Mouse (Mus musculus) kidney, embryonic 16.5 days (tissue): ENCODE measurements around the gene Clec4e. TPM values are rescaled to one million over a fixed set of nuclear protein-coding genes. Genes with fewer than 3 reads are reported as not detected.
"Not testable (repeated sequence)": the region's sequence is repeated elsewhere in the genome, so short reads cannot be mapped to it uniquely, and the experiment has no call there.

ENCODE experiments used
- ATAC-seq: fragments of 200-750 bp; cut with Nextera tagmentation; 2 replicates; pipeline ENCODE4 v1.8.0; 2017; ENCODE audit warnings: moderate TSS enrichment; ENCODE audit not compliant: low FRiP score, low TSS enrichment
- H3K27ac ChIP-seq: fragments of 300-500 bp; sonication (generic); 2 replicates; pipeline ENCODE4 v1.5.1; 2014; ENCODE audit warnings: low read length
- H3K27me3 ChIP-seq: fragments of 300-500 bp; sonication (generic); 2 replicates; pipeline ENCODE4 v1.6.1; 2014; ENCODE audit warnings: low read length, control low read depth, mixed read lengths; ENCODE audit not compliant: insufficient read depth
- H3K36me3 ChIP-seq: fragments of 300-500 bp; sonication (generic); 2 replicates; pipeline ENCODE4 v1.6.1; 2014; ENCODE audit warnings: low read length, control low read depth, mixed read lengths; ENCODE audit not compliant: insufficient read depth
- H3K4me1 ChIP-seq: fragments of 300-500 bp; sonication (generic); 2 replicates; pipeline ENCODE4 v1.6.1; 2014; ENCODE audit warnings: low read length, control low read depth, mixed read lengths; ENCODE audit not compliant: insufficient read depth
- H3K4me2 ChIP-seq: fragments of 300-500 bp; sonication (generic); replicated peaks from 2 replicates; pipeline ENCODE4 v1.6.1; 2014; ENCODE audit warnings: low read depth, low read length
- H3K4me3 ChIP-seq: fragments of 300-500 bp; sonication (generic); 2 replicates; pipeline ENCODE4 v1.5.1; 2014; ENCODE audit warnings: mild to moderate bottlenecking, low read length
- H3K9ac ChIP-seq: fragments of 300-500 bp; sonication (generic); replicated peaks from 2 replicates; pipeline ENCODE4 v1.6.1; 2014; ENCODE audit warnings: low read length
- H3K9me3 ChIP-seq: fragments of 300-500 bp; sonication (generic); 2 replicates; pipeline ENCODE4 v1.6.1; 2016; ENCODE audit warnings: low read length, control low read depth
- WGBS: fragments of 180-500 bp; shearing (Covaris S2); extraction: QIAGEN DNeasy Blood & Tissue Kit; methylation state at CpG from one replicate; pipeline ENCODE4 v1.1.7; 2014; 5-methylcytosine and 5-hydroxymethylcytosine counted together
- polyA plus RNA-seq: library from polyadenylated mRNA; unstranded; fragments of >200 nt; fragmentation: Nextera tagmentation; extraction: Ambion mirVana; gene quantifications from 2 replicates; pipeline ENCODE4 v1.2.1, GENCODE M21; 2015

The Clec4e gene
- 0.06 and 0.19 TPM in 2 replicates for polyA plus RNA-seq

GRCm38 (mm10) chr6:123289753-123290152 is at the start of gene Clec4e:
Gene Clec4e (minus strand): TSS chr6:123289870.
- H3K9me3 ChIP-seq: no peaks in the 10 kb centered on the region
- no peak within 1 kb of the TSS for H3K27ac ChIP-seq
- no peak within 1 kb of the TSS for H3K4me2 ChIP-seq
- no peak within 1 kb of the TSS for H3K4me3 ChIP-seq
- H3K36me3 ChIP-seq: no peaks in the 10 kb centered on the region
- no peaks in the 10 kb centered on the region for H3K4me1 ChIP-seq
- 73% methylated on average over 4 of the region's 4 CpGs for WGBS
- no peak for ATAC-seq
- no peak within 1 kb of the TSS for H3K9ac ChIP-seq
- no peaks in the 10 kb centered on the region for H3K27me3 ChIP-seq

GRCm38 (mm10) chr6:123332503-123332902 is 42.8 kb upstream of the Clec4e start:
- H3K9ac ChIP-seq: no peak overlapping the region
- ATAC-seq: no peak
- H3K9me3 ChIP-seq: 0 out of 2 replicates have a peak, but pooled peaks cover 3% of the 10 kb centered on the region
- no peak overlapping the region for H3K4me2 ChIP-seq
- no peaks in the 10 kb centered on the region for H3K36me3 ChIP-seq
- WGBS: 52% methylated on average over 2 of the region's 2 CpGs
- H3K27me3 ChIP-seq: no peaks in the 10 kb centered on the region
- H3K4me3 ChIP-seq: no peak overlapping the region
- H3K27ac ChIP-seq: no peak overlapping the region
- H3K4me1 ChIP-seq: no peaks in the 10 kb centered on the region

DNA sequence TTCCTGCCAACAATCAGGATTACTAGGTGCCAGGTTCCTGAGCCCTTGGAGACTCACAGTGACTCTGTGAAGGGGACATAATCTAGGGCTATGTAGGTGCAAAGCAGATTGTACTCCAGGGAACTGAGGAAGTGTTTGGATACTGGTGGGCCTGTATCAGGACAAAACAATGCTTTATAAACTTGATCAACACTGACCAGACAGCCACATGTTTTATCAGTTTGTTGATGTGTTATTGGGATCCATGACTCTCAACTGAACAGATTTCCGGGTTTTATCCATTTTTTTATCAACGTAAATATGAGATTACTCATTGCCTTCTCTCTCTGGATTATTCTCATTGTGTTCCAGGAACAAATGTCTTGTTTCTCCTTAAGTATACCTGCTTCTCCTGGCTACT is 18.4 kb upstream of the Clec4e start, which contains the start of gene Vmn2r19:
Vmn2r19 (plus strand) TSS at position 301 of the 400 bp plus-strand sequence.
- H3K4me3 ChIP-seq: no peak within 1 kb of the TSS
- no peaks in the 10 kb centered on the region for H3K9me3 ChIP-seq
- no peaks in the 10 kb centered on the region for H3K4me1 ChIP-seq
- ATAC-seq: no peak
- no peak within 1 kb of the TSS for H3K9ac ChIP-seq
- H3K36me3 ChIP-seq: no peaks in the 10 kb centered on the region
- no peaks in the 10 kb centered on the region for H3K27me3 ChIP-seq
- WGBS: 92% methylated on average over 2 of the region's 2 CpGs
- H3K27ac ChIP-seq: no peak within 1 kb of the TSS
- no peak within 1 kb of the TSS for H3K4me2 ChIP-seq

DNA sequence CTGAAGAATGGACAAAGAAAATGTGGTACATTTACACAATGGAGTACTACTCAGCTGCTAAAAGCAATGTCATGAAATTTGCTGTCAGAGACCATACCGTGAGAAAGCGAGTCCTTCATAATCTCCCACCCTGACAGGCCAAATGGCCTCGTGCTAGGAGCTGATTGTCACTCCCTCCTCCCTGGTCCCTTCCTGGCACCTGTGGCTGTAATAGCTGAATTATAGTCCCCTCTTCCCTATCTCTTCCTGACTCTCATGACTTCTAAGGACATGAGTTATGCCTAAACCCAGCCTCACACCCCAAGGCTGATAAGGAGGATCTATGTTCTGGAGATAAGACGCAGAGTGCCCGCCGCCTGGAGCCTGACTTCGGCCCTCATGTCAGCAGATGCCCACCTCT is 16.6 kb upstream of the Clec4e start:
- H3K9ac ChIP-seq, H3K9me3 ChIP-seq, H3K4me3 ChIP-seq, ATAC-seq, H3K4me2 ChIP-seq, H3K27me3 ChIP-seq, H3K27ac ChIP-seq, H3K4me1 ChIP-seq, H3K36me3 ChIP-seq: not testable (repeated sequence)
- 79% methylated on average over 7 of the region's 7 CpGs for WGBS

DNA sequence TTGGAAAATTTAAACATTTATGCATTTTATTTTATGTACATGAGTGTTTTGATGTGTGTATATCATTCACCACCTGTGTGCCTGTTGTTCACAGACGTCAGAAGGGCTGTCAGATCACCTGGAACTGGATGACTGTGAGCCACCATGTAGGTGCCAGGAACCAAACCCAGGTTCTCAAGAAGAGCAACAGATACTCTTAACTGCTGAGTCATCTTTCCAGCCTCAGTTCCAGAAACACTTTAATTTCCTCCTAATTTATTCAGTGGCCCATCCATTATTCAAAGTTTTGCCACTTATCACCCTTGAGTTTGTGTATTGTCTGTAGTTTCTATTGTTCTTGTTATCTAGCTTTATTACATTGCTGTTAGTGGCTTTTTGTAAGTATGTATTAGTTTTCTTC is 7.0 kb upstream of the Clec4e start:
- no peak overlapping the region for H3K9ac ChIP-seq

DNA sequence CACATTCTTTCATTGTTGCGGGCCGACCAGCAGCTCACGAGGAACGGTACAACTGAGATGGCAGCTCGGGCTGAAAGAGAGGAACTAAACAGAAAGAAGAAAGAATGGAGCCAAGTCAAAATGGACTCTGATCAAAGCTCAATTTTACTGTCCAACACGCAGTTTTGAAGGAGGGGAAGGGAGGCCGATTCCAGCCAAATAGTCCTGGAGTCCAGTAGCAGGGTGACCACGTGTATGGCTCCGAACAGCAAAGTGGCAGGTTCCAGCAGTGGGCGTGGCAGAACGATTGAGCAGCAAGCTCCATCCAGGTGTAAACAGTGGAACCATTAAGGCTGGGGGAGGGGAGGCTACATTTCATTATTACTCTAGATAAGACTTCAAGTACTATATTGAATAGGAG is 3.8 kb upstream of the Clec4e start:
- H3K4me2 ChIP-seq, H3K36me3 ChIP-seq, H3K9me3 ChIP-seq, H3K4me1 ChIP-seq, H3K27me3 ChIP-seq, H3K9ac ChIP-seq, H3K27ac ChIP-seq, ATAC-seq, H3K4me3 ChIP-seq: not testable (repeated sequence)
- 90% methylated on average over 11 of the region's 11 CpGs for WGBS

More for the DNA sequence above, 7.0 kb upstream of the Clec4e start:
- Histone ChIP-seq H3K27ac (no peak overlapping the region), H3K9me3 (no peaks in the 10 kb centered on the region), H3K4me1 (no peaks in the 10 kb centered on the region), H3K4me3 (no peak overlapping the region), H3K4me2 (no peak overlapping the region), H3K27me3 (no peaks in the 10 kb centered on the region), H3K36me3 (no peaks in the 10 kb centered on the region)
- no peak for ATAC-seq
- WGBS: 73% methylated on average over 1 of the region's 1 CpGs

DNA sequence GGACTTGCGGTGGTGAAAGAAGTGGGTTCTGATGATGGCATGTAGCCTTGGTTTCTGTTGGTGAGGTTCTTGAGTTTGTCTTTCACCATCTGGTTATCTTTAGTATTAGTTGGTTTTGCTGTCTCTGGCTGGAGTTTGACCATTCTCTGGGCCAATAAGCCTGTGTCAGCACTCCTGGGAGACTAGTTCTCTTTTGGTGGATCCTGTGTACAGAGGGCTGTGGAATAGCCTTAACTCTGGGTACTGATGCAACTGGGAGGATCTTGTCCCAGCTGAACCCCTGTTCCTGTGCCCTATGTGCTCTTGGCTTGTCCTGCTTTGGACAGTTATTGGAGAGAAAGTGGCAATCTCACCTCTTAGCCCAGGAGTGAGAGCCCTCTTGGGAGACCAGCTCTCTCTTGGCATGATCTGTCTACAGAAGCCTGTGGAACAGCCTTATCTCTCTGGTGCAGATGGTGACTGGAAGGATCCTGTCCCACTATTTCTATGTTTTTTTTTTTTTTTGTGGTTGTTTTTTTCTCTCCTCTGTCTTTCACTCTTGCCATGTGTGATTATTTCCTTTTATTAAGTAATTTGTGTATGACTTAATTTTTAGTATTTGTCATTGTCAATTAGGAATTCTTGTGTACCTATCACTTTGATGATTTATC is 3.2 kb upstream of the Clec4e start:
- Histone ChIP-seq H3K27me3 (no peaks in the 10 kb centered on the region), H3K9ac (no peak overlapping the region), H3K4me2 (no peak overlapping the region), H3K36me3 (no peaks in the 10 kb centered on the region), H3K4me1 (no peaks in the 10 kb centered on the region), H3K9me3 (no peaks in the 10 kb centered on the region), H3K4me3 (no peak overlapping the region), H3K27ac (no peak overlapping the region)
- ATAC-seq: no peak
- WGBS: 100% methylated on average over 1 of the region's 1 CpGs

GRCm38 (mm10) chr6:123288931-123289330 is 739 bp downstream of the Clec4e start:
- no peak for ATAC-seq
- Histone ChIP-seq H3K27me3 (no peaks in the 10 kb centered on the region), H3K4me1 (no peaks in the 10 kb centered on the region), H3K4me3 (no peak overlapping the region), H3K9ac (no peak overlapping the region), H3K9me3 (no peaks in the 10 kb centered on the region), H3K27ac (no peak overlapping the region), H3K4me2 (no peak overlapping the region), H3K36me3 (no peaks in the 10 kb centered on the region)
- 83% methylated on average over 10 of the region's 10 CpGs for WGBS

- no peaks in the 10 kb centered on the region for H3K36me3 ChIP-seq
- H3K4me2 ChIP-seq: no peak overlapping the region
- H3K27me3 ChIP-seq: no peaks in the 10 kb centered on the region
- H3K9me3 ChIP-seq: no peaks in the 10 kb centered on the region
- ATAC-seq: no peak
- no peaks in the 10 kb centered on the region for H3K4me1 ChIP-seq
- no peak overlapping the region for H3K9ac ChIP-seq
- 80% methylated on average over 2 of the region's 2 CpGs for WGBS
- H3K27ac ChIP-seq: no peak overlapping the region
- H3K4me3 ChIP-seq: no peak overlapping the region
Measured at GRCm38 (mm10) chr6:123286311-123286710, 3.4 kb downstream of the Clec4e start.

GRCm38 (mm10) chr6:123279443-123279842 is 10.2 kb downstream of the Clec4e start:
- ATAC-seq: no peak
- Histone ChIP-seq H3K4me1 (no peaks in the 10 kb centered on the region), H3K36me3 (no peaks in the 10 kb centered on the region), H3K9ac (no peak overlapping the region), H3K27ac (no peak overlapping the region), H3K9me3 (no peaks in the 10 kb centered on the region), H3K27me3 (no peaks in the 10 kb centered on the region), H3K4me3 (no peak overlapping the region), H3K4me2 (no peak overlapping the region)
- 93% methylated on average over 2 of the region's 2 CpGs for WGBS
